Mouse (Mus musculus): ENCODE results near the gene Srgn. TPM values are rescaled to one million over a fixed set of nuclear protein-coding genes. Genes with fewer than 3 reads are reported as not detected.
A peak's percentile ranks its signal among the peaks of the same experiment; 100 is the strongest.

The Srgn gene
- total and polyA plus RNA-seq, 2 experiments from 2014 or later = 17.4 to 19.9 TPM

GRCm38 (mm10) chr10:62486618-62487415, 40.4 kb downstream of the Srgn start, which contains the start of gene Vps26a:
Vps26a (minus strand) TSS chr10:62486805.
- DNase-seq (peak; percentile 99), ATAC-seq (peak; percentile 94)
- peak within 1 kb of the TSS; percentile 82 for H3K27ac ChIP-seq (ENCODE audit: low read depth, low read length)
- H3K27me3 ChIP-seq (ENCODE audit: insufficient read depth, low read length) = no peaks in the 10 kb centered on the region
- WGBS = under 1% methylated on average over 54 of the region's 59 CpGs
- peak within 1 kb of the TSS; percentile 74 for H3K4me2 ChIP-seq (ENCODE audit: low read depth)
- no peaks in the 10 kb centered on the region for H3K9me3 ChIP-seq (ENCODE audit: low read length)
- peak within 1 kb of the TSS; percentile 78 for H3K9ac ChIP-seq
- TF ChIP-seq CTCF (IDR thresholded peaks at IDR 0.05; ENCODE audit: low read depth) = no peak
- peaks cover 3% of the 10 kb centered on the region; the same call in 1 of the 2 replicates for H3K4me1 ChIP-seq (ENCODE audit: insufficient read depth)
- H3K36me3 ChIP-seq (ENCODE audit: insufficient read depth) = no peaks in the 10 kb centered on the region
- peak within 1 kb of the TSS; percentile 96 for H3K4me3 ChIP-seq (ENCODE audit: low read depth, low read length)

GRCm38 (mm10) chr10:62485878-62486582, 41.2 kb downstream of the Srgn start:
- ATAC-seq (peak; percentile 61; the same call in 1 of the 2 replicates), DNase-seq (peak; percentile 46)
- no peaks in the 10 kb centered on the region for H3K27me3 ChIP-seq (ENCODE audit: insufficient read depth, low read length)
- H3K4me2 ChIP-seq (ENCODE audit: low read depth) = peak overlapping the region; percentile 74
- H3K36me3 ChIP-seq (ENCODE audit: insufficient read depth) = no peaks in the 10 kb centered on the region
- no peaks in the 10 kb centered on the region for H3K9me3 ChIP-seq (ENCODE audit: low read length)
- H3K4me1 ChIP-seq (ENCODE audit: insufficient read depth) = peaks cover 3% of the 10 kb centered on the region; the same call in 1 of the 2 replicates
- TF ChIP-seq CTCF (IDR thresholded peaks at IDR 0.05; ENCODE audit: low read depth) = no peak
- H3K4me3 ChIP-seq (ENCODE audit: low read depth, low read length) = peak overlapping the region; percentile 96
- H3K9ac ChIP-seq = peak overlapping the region; percentile 78
- H3K27ac ChIP-seq (ENCODE audit: low read depth, low read length) = peak overlapping the region; percentile 82
- under 1% methylated on average over 42 of the region's 48 CpGs for WGBS

GRCm38 (mm10) chr10:62481108-62481852, 46.0 kb downstream of the Srgn start:
- Histone ChIP-seq H3K27me3 (ENCODE audit: insufficient read depth, low read length) (no peaks in the 10 kb centered on the region), H3K9ac (no peak overlapping the region), H3K9me3 (ENCODE audit: low read length) (no peaks in the 10 kb centered on the region), H3K4me2 (ENCODE audit: low read depth) (no peak overlapping the region), H3K36me3 (ENCODE audit: insufficient read depth) (peaks cover 6% of the 10 kb centered on the region; the same call in 1 of the 2 replicates), H3K4me1 (ENCODE audit: insufficient read depth) (peaks cover 3% of the 10 kb centered on the region; the same call in 1 of the 2 replicates), H3K4me3 (ENCODE audit: low read depth, low read length) (no peak overlapping the region), H3K27ac (ENCODE audit: low read depth, low read length) (no peak overlapping the region)
- 45% methylated on average over 7 of the region's 7 CpGs for WGBS
- no peak for ATAC-seq
- no peak for TF ChIP-seq CTCF (IDR thresholded peaks at IDR 0.05; ENCODE audit: low read depth)
- DNase-seq = no peak

- Histone ChIP-seq H3K4me2 (ENCODE audit: low read depth) (no peak overlapping the region), H3K27ac (ENCODE audit: low read depth, low read length) (no peak overlapping the region), H3K4me1 (ENCODE audit: insufficient read depth) (no peaks in the 10 kb centered on the region), H3K27me3 (ENCODE audit: insufficient read depth, low read length) (no peaks in the 10 kb centered on the region), H3K36me3 (ENCODE audit: insufficient read depth) (peaks cover 6% of the 10 kb centered on the region; the same call in 1 of the 2 replicates), H3K4me3 (ENCODE audit: low read depth, low read length) (no peak overlapping the region), H3K9ac (no peak overlapping the region), H3K9me3 (ENCODE audit: low read length) (no peaks in the 10 kb centered on the region)
- no peak for ATAC-seq
- DNase-seq = no peak
- no peak for TF ChIP-seq CTCF (IDR thresholded peaks at IDR 0.05; ENCODE audit: low read depth)
- 47% methylated on average over 2 of the region's 2 CpGs for WGBS
These were observed 50.3 kb downstream of the Srgn start for GRCm38 (mm10) chr10:62476980-62477379.

GRCm38 (mm10) chr10:62474944-62475343, 52.3 kb downstream of the Srgn start:
- Histone ChIP-seq H3K36me3 (ENCODE audit: insufficient read depth) (peaks cover 6% of the 10 kb centered on the region; the same call in 1 of the 2 replicates), H3K9me3 (ENCODE audit: low read length) (no peaks in the 10 kb centered on the region), H3K4me3 (ENCODE audit: low read depth, low read length) (no peak overlapping the region), H3K9ac (no peak overlapping the region), H3K4me2 (ENCODE audit: low read depth) (no peak overlapping the region), H3K27me3 (ENCODE audit: insufficient read depth, low read length) (no peaks in the 10 kb centered on the region), H3K4me1 (ENCODE audit: insufficient read depth) (no peaks in the 10 kb centered on the region), H3K27ac (ENCODE audit: low read depth, low read length) (no peak overlapping the region)
- 91% methylated on average over 10 of the region's 10 CpGs for WGBS
- DNase-seq (no peak), ATAC-seq (no peak)
- TF ChIP-seq CTCF (IDR thresholded peaks at IDR 0.05; ENCODE audit: low read depth) = no peak

GRCm38 (mm10) chr10:62471105-62471504, 56.1 kb downstream of the Srgn start:
- no peak for DNase-seq
- Histone ChIP-seq H3K4me2 (ENCODE audit: low read depth) (no peak overlapping the region), H3K9me3 (ENCODE audit: low read length) (no peaks in the 10 kb centered on the region), H3K4me3 (ENCODE audit: low read depth, low read length) (no peak overlapping the region), H3K27me3 (ENCODE audit: insufficient read depth, low read length) (no peaks in the 10 kb centered on the region), H3K4me1 (ENCODE audit: insufficient read depth) (no peaks in the 10 kb centered on the region), H3K9ac (no peak overlapping the region), H3K36me3 (ENCODE audit: insufficient read depth) (no peaks in the 10 kb centered on the region), H3K27ac (ENCODE audit: low read depth, low read length) (no peak overlapping the region)
- ATAC-seq = no peak
- 26% methylated on average over 5 of the region's 5 CpGs for WGBS
- no peak for TF ChIP-seq CTCF (IDR thresholded peaks at IDR 0.05; ENCODE audit: low read depth)
